Comparison of ENCODE assay signal across 9 mouse cellular contexts in genomic region chr3:28543380-28543984, GRCm38 (mm10).
DNase-seq lines count a peak whose midpoint lies in the region; ATAC-seq lines count a peak whose summit lies in the region.
"Had no signal": no experiment of that assay in that cellular context is flagged by ENCODE, and none has a peak within 500 bp of the region (broad histone marks: within the 10 kb centered on the region; RNA-seq: fewer than 3 reads in every experiment).

No protein-coding gene starts in this region.

- H3K4me2 ChIP-seq in hindbrain, embryonic 16.5 days (ENCODE audit: low read length), result no peak overlapping the region
- H3K4me2 ChIP-seq in hindbrain, embryonic 13.5 days, result no peak overlapping the region
- peak overlapping the region; percentile 18; the same call in 1 of the 2 replicates for H3K4me2 ChIP-seq in heart, embryonic 13.5 days
- H3K4me2 ChIP-seq: liver, embryonic 15.5 days had no signal

- peak; percentile 45 for DNase-seq in CD4-positive helper T cell, adult 2 months (ENCODE audit: low read depth, low spot score)
- DNase-seq in left cerebral cortex, postnatal 10 days (ENCODE audit: extremely low spot score in 1 of 2, low spot score in 2 of 2), result no peak
- DNase-seq in frontal cortex, postnatal 36 days (ENCODE audit: low spot score in 2 of 2), result no peak

- no peak overlapping the region for H3K27ac ChIP-seq in hindbrain, embryonic 16.5 days (ENCODE audit: low read depth, low read length)
- H3K27ac ChIP-seq in hindbrain, embryonic 13.5 days, result no peak overlapping the region
- H3K27ac ChIP-seq in heart, embryonic 13.5 days (replicated peaks), result no peak overlapping the region
- H3K27ac ChIP-seq: liver, embryonic 15.5 days had no signal

- intact Hi-C loops in left cerebral cortex, postnatal 10 days (cut with DNase I), result no loop called here

- 74% methylated on average over 10 of the region's 10 CpGs for WGBS in hindbrain, embryonic 16.5 days
- WGBS in hindbrain, embryonic 13.5 days, result 79% methylated on average over 10 of the region's 10 CpGs
- 70% methylated on average over 10 of the region's 10 CpGs for WGBS in heart, embryonic 13.5 days

- peak; percentile 60; the same call in 1 of the 2 replicates for ATAC-seq in hindbrain, embryonic 16.5 days
- no peak for ATAC-seq in hindbrain, embryonic 13.5 days (ENCODE audit: low FRiP score)
- ATAC-seq in activated CD4-positive, CD25-positive, alpha-beta regulatory T cell, adult 4 months, result peak; percentile 82
- ATAC-seq in heart, embryonic 13.5 days (ENCODE audit: extremely low read depth, insufficient number of reproducible peaks, low FRiP score, low TSS enrichment), result no peak

- no peaks in the 10 kb centered on the region for H3K27me3 ChIP-seq in hindbrain, embryonic 16.5 days (replicated peaks; ENCODE audit: control insufficient read depth, insufficient read depth, low read length)
- no peaks in the 10 kb centered on the region for H3K27me3 ChIP-seq in hindbrain, embryonic 13.5 days
- peaks cover 6% of the 10 kb centered on the region; the same call in 1 of the 2 replicates for H3K27me3 ChIP-seq in heart, embryonic 13.5 days (replicated peaks)
- H3K27me3 ChIP-seq in megakaryocyte, embryonic 14.5 days (replicated peaks), result no peaks in the 10 kb centered on the region
- H3K27me3 ChIP-seq: liver, embryonic 15.5 days had no signal

- no peaks in the 10 kb centered on the region for H3K4me1 ChIP-seq in hindbrain, embryonic 16.5 days (ENCODE audit: control insufficient read depth, insufficient read depth, low read depth, low read length)
- peaks cover 10% of the 10 kb centered on the region for H3K4me1 ChIP-seq in hindbrain, embryonic 13.5 days (replicated peaks)
- H3K4me1 ChIP-seq in heart, embryonic 13.5 days, result peaks cover 7% of the 10 kb centered on the region; the same call in 1 of the 2 replicates
- peaks cover 17% of the 10 kb centered on the region for H3K4me1 ChIP-seq in megakaryocyte, embryonic 14.5 days
- H3K4me1 ChIP-seq: liver, embryonic 15.5 days had no signal

- no peak overlapping the region for H3K9ac ChIP-seq in hindbrain, embryonic 16.5 days (ENCODE audit: low read depth, low read length)
- no peak overlapping the region for H3K9ac ChIP-seq in hindbrain, embryonic 13.5 days
- H3K9ac ChIP-seq in heart, embryonic 13.5 days, result 0 out of 2 replicates have a peak overlapping the region, but pooled peaks have one; percentile 37
- H3K9ac ChIP-seq: liver, embryonic 15.5 days had no signal

- H3K4me3 ChIP-seq in hindbrain, embryonic 16.5 days (ENCODE audit: low read length), result no peak overlapping the region
- H3K4me3 ChIP-seq in hindbrain, embryonic 13.5 days, result no peak overlapping the region
- H3K4me3 ChIP-seq in heart, embryonic 13.5 days, result no peak overlapping the region
- H3K4me3 ChIP-seq in megakaryocyte, embryonic 14.5 days (replicated peaks), result peak overlapping the region; percentile 12
- H3K4me3 ChIP-seq: liver, embryonic 15.5 days had no signal

- H3K36me3 ChIP-seq in hindbrain, embryonic 16.5 days (ENCODE audit: control insufficient read depth, insufficient read depth, low read length), result peaks cover 4% of the 10 kb centered on the region; the same call in 1 of the 2 replicates
- H3K36me3 ChIP-seq in hindbrain, embryonic 13.5 days, result peaks cover 25% of the 10 kb centered on the region
- no peaks in the 10 kb centered on the region for H3K36me3 ChIP-seq in heart, embryonic 13.5 days
- peaks cover 97% of the 10 kb centered on the region for H3K36me3 ChIP-seq in megakaryocyte, embryonic 14.5 days (replicated peaks; ENCODE audit: low read length)
- H3K36me3 ChIP-seq: liver, embryonic 15.5 days had no signal

- H3K9me3 ChIP-seq in hindbrain, embryonic 16.5 days (ENCODE audit: control insufficient read depth, low read length), result no peaks in the 10 kb centered on the region
- H3K9me3 ChIP-seq in hindbrain, embryonic 13.5 days, result no peaks in the 10 kb centered on the region
- no peaks in the 10 kb centered on the region for H3K9me3 ChIP-seq in heart, embryonic 13.5 days
- no peaks in the 10 kb centered on the region for H3K9me3 ChIP-seq in megakaryocyte, embryonic 14.5 days
- H3K9me3 ChIP-seq: liver, embryonic 15.5 days had no signal

Comparison
In these comparisons a context has a peak if more than half of its experiments do, and no peak if none do; other contexts are left out.
1. ATAC-seq: peak in hindbrain, embryonic 16.5 days (single experiment) and activated CD4-positive, CD25-positive, alpha-beta regulatory T cell, adult 4 months (single experiment); none in hindbrain, embryonic 13.5 days (single experiment) and heart, embryonic 13.5 days (single experiment).